Comparison of ENCODE assay signal across 8 mouse cellular contexts in the genomic region with DNA sequence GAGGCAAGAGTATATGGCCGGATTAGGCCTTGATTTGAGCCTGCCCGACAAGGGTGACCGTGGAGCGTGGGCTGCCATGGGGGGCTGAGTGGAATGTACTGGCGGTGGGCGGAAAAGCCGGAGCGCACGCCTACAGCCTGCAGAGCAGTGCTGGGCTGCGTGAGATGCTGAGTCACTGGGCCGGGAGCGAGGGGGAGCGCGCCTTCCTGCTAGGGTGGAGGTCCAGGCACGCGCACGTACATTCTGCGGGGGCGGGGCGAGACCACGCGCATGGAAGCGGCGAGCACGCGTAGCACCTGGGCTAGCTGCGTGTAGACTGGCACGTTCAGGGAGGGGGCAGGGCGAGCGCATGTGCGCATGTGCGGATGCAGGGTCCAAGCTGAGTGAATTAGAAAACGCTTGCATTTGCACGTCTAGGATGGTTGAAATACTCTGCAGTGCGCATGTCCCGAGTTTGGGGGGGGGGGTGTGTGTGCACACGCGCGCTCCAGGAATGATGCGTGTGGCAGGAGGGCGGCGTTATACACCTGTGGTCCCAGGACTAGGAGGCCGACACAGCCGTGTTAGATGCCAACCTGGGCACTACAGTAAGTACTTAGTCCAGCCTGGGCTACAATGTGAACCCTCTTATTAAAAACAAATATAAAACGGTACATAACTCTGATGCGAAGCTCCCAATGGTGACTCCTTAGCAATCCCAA. TPM values are rescaled to one million over a fixed set of nuclear protein-coding genes. Genes with fewer than 3 reads are reported as not detected.
A peak's percentile ranks its signal among the peaks of the same experiment; 100 is the strongest.
DNase-seq lines count a peak whose midpoint lies in the region; ATAC-seq lines count a peak whose summit lies in the region.

No protein-coding gene starts in this region.

- DNase-seq in CD4-positive, CD25-positive, alpha-beta regulatory T cell, adult 2 months (ENCODE audit: low read depth, low spot score): peak; percentile 99
- DNase-seq in fat pad, adult 2 months (ENCODE audit: extremely low read depth, low read depth, low spot score): peak; percentile 66
- DNase-seq in kidney, postnatal 10 days: peak; percentile 99
- peak; percentile 94 to 96 for DNase-seq in natural killer cell, adult 2 months (ENCODE audit: low spot score in 2 of 2)

- H3K27me3 ChIP-seq in heart, embryonic 13.5 days (replicated peaks): no peaks in the 10 kb centered on the region
- H3K27me3 ChIP-seq in liver, embryonic 12.5 days (replicated peaks): no peaks in the 10 kb centered on the region
- H3K27me3 ChIP-seq in stomach, embryonic 15.5 days (replicated peaks): no peaks in the 10 kb centered on the region

- H3K4me1 ChIP-seq in brown adipose tissue, adult 24 weeks (ENCODE audit: control insufficient read depth, insufficient read depth, insufficient read length, low read length): no peaks in the 10 kb centered on the region; the same call in 1 of the 2 replicates
- H3K4me1 ChIP-seq in heart, embryonic 13.5 days: peaks cover 30% of the 10 kb centered on the region
- peaks cover 51% of the 10 kb centered on the region for H3K4me1 ChIP-seq in liver, embryonic 12.5 days
- H3K4me1 ChIP-seq in stomach, embryonic 15.5 days: peaks cover 15% of the 10 kb centered on the region; the same call in 1 of the 2 replicates

- peak overlapping the region; percentile 92 for H3K27ac ChIP-seq in brown adipose tissue, adult 24 weeks (replicated peaks; ENCODE audit: low read depth, low read length)
- peak overlapping the region; percentile 97 for H3K27ac ChIP-seq in heart, embryonic 13.5 days (replicated peaks)
- peak overlapping the region; percentile 89 for H3K27ac ChIP-seq in liver, embryonic 12.5 days
- H3K27ac ChIP-seq in stomach, embryonic 15.5 days: peak overlapping the region; percentile 94

- peak overlapping the region; percentile 82 for H3K9ac ChIP-seq in heart, embryonic 13.5 days
- H3K9ac ChIP-seq in liver, embryonic 12.5 days: peak overlapping the region; percentile 77
- H3K9ac ChIP-seq in stomach, embryonic 15.5 days: peak overlapping the region; percentile 34

- under 1% methylated on average over 46 of the region's 46 CpGs for WGBS in heart, embryonic 13.5 days
- WGBS in liver, embryonic 12.5 days (ENCODE audit: insufficient replicate concordance): under 1% methylated on average over 46 of the region's 46 CpGs
- under 1% methylated on average over 45 of the region's 46 CpGs for WGBS in stomach, embryonic 15.5 days

- no peaks in the 10 kb centered on the region for H3K9me3 ChIP-seq in heart, embryonic 13.5 days
- no peaks in the 10 kb centered on the region for H3K9me3 ChIP-seq in liver, embryonic 12.5 days (replicated peaks)
- H3K9me3 ChIP-seq in stomach, embryonic 15.5 days: no peaks in the 10 kb centered on the region

- peak; percentile 85 for ATAC-seq in heart, embryonic 13.5 days (ENCODE audit: extremely low read depth, insufficient number of reproducible peaks, low FRiP score, low TSS enrichment)
- ATAC-seq in liver, embryonic 12.5 days: peak; percentile 89
- ATAC-seq in stomach, embryonic 15.5 days (ENCODE audit: insufficient read depth, low FRiP score, low read depth): peak; percentile 90

- H3K36me3 ChIP-seq in heart, embryonic 13.5 days: peaks cover 31% of the 10 kb centered on the region
- peaks cover 32% of the 10 kb centered on the region for H3K36me3 ChIP-seq in liver, embryonic 12.5 days
- peaks cover 16% of the 10 kb centered on the region for H3K36me3 ChIP-seq in stomach, embryonic 15.5 days

- H3K4me3 ChIP-seq in brown adipose tissue, adult 24 weeks (ENCODE audit: insufficient read depth, low read depth, low read length): peak overlapping the region; percentile 62
- peak overlapping the region; percentile 61 for H3K4me3 ChIP-seq in heart, embryonic 13.5 days
- H3K4me3 ChIP-seq in liver, embryonic 12.5 days: peak overlapping the region; percentile 66
- peak overlapping the region; percentile 50 for H3K4me3 ChIP-seq in stomach, embryonic 15.5 days (replicated peaks)

- peak overlapping the region; percentile 79 for H3K4me2 ChIP-seq in heart, embryonic 13.5 days
- peak overlapping the region; percentile 88 for H3K4me2 ChIP-seq in liver, embryonic 12.5 days
- peak overlapping the region; percentile 75 for H3K4me2 ChIP-seq in stomach, embryonic 15.5 days

RNA-seq across cellular contexts. Expression of a gene that starts 3.9 kb away (rescaled TPM):
- 1,085 and 1,523 TPM in 2 replicates for polyA plus RNA-seq in brown adipose tissue, adult 24 weeks (2012; ENCODE audit: insufficient read depth, insufficient read length, missing spikeins)
- polyA plus RNA-seq in heart, embryonic 13.5 days (2015; fragmentation: Nextera tagmentation; extraction: Ambion mirVana): 702 and 751 TPM in 2 replicates
- polyA plus RNA-seq in liver, embryonic 12.5 days (2016; fragmentation: Nextera tagmentation; extraction: Ambion mirVana): 207 and 222 TPM in 2 replicates
- 288 and 338 TPM in 2 replicates for polyA plus RNA-seq in stomach, embryonic 15.5 days (2015; fragmentation: Nextera tagmentation; extraction: Ambion mirVana)

RNA-seq across cellular contexts. Expression of a gene that starts 16.8 kb away (rescaled TPM):
- not detected in 2 replicates for polyA plus RNA-seq in brown adipose tissue, adult 24 weeks (2012; ENCODE audit: insufficient read depth, insufficient read length, missing spikeins)
- 0.37 TPM in 1 of 2 replicates, not detected in the other for polyA plus RNA-seq in heart, embryonic 13.5 days (2015; fragmentation: Nextera tagmentation; extraction: Ambion mirVana)
- not detected in 2 replicates for polyA plus RNA-seq in liver, embryonic 12.5 days (2016; fragmentation: Nextera tagmentation; extraction: Ambion mirVana)
- not detected in 2 replicates for polyA plus RNA-seq in stomach, embryonic 15.5 days (2015; fragmentation: Nextera tagmentation; extraction: Ambion mirVana)

RNA-seq across cellular contexts. Expression of a gene that starts 37.6 kb away (rescaled TPM):
- polyA plus RNA-seq in brown adipose tissue, adult 24 weeks (2012; ENCODE audit: insufficient read depth, insufficient read length, missing spikeins): 11.5 and 22.8 TPM in 2 replicates
- polyA plus RNA-seq in heart, embryonic 13.5 days (2015; fragmentation: Nextera tagmentation; extraction: Ambion mirVana): 53.3 and 53.8 TPM in 2 replicates
- 39.1 and 39.2 TPM in 2 replicates for polyA plus RNA-seq in liver, embryonic 12.5 days (2016; fragmentation: Nextera tagmentation; extraction: Ambion mirVana)
- 54.4 and 65.0 TPM in 2 replicates for polyA plus RNA-seq in stomach, embryonic 15.5 days (2015; fragmentation: Nextera tagmentation; extraction: Ambion mirVana)

Comparison
In these comparisons a context has a peak if more than half of its experiments do, and no peak if none do; other contexts are left out.
1. Peak in every context shown above with its lines: DNase-seq, ATAC-seq, H3K4me3 ChIP-seq and H3K27ac ChIP-seq.